Mouse (Mus musculus) lung, postnatal 4 days (tissue): ENCODE results near the gene Tsku.

Experiments
- DNase-seq, 2 experiments: peaks; one replicate each; pipeline ENCODE4 v3.0.0; 2021

The Tsku gene

GRCm38 (mm10) chr7:98324228-98324627, 36.9 kb downstream of the Tsku start:
- DNase-seq = no peak

- DNase-seq = peak; percentile 63 to 72
These were observed 37.7 kb downstream of the Tsku start for GRCm38 (mm10) chr7:98323288-98324019.

- DNase-seq = no peak
These were observed 38.7 kb downstream of the Tsku start for GRCm38 (mm10) chr7:98322415-98322814.

DNA sequence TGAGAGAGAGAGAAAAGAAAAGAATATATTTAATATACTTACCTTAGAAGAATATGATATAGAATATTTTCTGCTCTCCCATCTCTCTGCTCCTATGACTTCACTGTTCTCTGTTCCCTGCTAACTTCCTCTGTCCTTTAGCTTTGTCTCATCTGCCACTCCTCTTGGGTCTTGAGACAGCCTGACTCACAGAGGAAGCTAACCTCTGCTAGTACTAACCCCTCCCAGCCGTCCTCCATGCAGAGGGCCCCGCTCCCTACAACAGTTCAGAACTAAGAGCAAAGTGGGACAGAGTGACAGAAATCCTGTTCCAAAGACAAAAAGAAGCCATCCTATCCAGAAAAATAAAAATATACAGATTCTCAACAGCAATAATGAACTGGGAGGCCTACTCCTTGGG, 40.0 kb downstream of the Tsku start, which contains the start of gene Acer3:
Gene Acer3, minus strand, starts transcription at position 126 of the 400 bp plus-strand sequence.
- no peak for DNase-seq

- DNase-seq = no peak
These were observed 41.0 kb downstream of the Tsku start for GRCm38 (mm10) chr7:98320006-98320556.

GRCm38 (mm10) chr7:98316568-98316967, 44.6 kb downstream of the Tsku start:
- DNase-seq = no peak

- no peak for DNase-seq
These were observed 46.0 kb downstream of the Tsku start for GRCm38 (mm10) chr7:98315087-98315486.

DNA sequence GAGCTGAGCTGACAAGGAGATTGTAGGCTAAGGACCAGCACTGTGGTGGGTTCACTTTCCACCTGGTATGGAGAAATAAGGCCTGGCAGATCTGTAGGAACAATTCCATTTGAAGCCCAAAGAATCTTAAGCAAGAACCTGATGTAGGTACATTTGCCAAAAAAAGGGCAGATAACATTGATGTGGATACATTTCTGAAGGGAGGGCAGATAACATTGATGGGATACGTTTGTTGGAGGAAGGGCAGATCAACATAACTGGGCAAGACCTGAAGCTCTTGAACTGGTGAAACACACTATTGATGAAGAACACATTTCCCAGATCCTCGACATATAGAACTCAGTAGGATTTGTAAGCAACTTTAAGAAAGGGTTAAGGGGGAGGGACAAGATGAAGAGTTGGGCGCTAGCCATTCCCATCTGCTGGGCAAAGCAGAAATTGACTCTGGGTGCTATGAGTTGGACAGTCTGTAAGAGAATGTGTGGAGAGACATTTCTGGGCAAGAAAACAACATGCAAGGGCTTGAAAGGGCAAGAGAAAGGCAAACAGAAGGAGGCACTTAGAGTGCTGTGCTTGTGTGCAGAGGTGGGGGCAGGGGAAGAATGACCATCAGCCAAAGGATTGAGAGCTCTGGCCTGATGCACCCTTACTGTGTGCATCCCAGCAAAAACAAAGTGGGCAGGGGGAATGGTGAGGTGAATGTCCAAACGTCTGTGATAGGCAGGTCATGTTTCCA, 48.8 kb downstream of the Tsku start:
- peak in 1 of 2 experiments; percentile 47 for DNase-seq

DNA sequence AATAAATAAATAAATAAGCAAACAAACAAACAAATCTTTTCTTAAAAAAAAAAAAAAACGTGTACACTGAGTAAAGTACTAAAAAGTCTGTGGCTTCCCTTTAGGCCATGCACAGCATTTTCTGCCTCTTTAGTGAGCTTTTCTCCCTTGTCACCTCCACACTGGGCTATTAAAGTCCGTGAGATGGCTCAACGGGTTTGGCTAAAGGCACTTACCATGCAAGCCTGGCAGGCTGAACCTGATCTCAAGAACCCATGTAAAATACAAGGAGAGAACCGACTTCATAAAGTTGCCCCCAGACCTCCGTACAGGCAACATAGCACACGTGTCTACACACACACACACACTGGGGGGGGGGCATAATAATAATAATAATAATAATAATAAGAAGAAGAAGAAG, 50.9 kb downstream of the Tsku start:
- no peak for DNase-seq

GRCm38 (mm10) chr7:98309219-98310030, 51.7 kb downstream of the Tsku start:
- peak; percentile 97 for DNase-seq

DNA sequence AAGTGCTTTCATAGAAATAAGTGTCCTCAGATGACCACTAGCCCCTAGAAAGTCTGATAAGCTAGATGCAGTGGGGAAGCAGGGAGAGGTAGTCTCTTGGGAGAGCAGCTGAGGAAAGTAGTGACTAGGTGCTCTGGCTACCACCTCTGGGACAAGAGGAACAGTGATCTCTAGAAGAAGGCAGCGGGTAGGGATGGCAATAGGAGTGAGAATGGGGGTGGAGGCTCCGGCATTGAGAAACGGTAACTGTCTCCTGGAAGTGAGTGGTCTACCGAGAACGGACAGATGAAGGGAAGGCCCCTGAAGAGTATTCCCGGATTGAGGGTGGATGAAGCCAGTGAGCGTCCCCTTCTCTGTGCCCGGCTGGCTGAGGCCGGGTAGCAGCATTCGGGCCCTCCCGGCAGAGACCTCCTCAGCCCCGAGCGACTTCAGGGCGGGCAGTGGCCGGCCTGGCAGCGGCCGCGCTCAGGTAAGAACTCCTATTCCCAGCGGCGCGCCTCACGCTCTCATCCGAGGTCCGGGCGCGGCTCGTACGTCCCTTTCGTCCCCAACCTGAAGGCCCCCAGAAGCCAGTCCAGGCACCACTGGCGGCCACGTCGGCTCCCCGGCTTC, 52.4 kb downstream of the Tsku start:
- DNase-seq = no peak

DNA sequence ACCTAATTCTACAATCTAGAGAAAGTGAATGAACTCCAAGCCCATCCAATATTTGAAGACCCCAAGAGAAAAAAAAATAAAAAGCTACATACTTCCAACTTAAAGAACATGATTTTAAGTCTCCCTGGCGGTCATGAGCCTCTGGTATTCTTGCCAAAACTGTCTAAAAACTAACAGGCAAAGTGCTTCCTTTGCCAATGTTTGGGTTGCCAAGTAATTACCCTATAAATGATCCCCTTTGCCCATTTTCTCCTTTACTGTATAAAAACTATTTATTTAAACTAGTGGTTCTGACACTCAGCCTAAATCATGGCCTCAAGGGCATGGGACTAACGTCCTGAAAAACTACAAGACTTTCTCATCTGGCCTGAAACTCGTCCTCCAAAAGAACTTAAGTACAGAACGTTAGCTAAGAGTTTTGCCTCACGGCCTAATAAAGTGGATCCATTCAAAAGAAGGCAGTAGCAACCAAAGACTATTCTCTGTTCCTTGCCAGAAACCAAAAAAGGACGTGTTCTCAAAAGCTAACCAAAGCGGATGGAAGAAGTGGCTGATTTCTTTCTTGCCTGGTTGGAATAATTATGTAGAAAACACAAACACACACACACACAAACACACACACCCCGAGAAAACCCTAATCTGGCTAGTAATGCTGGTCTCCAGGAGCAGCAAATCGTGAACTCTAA, 53.1 kb downstream of the Tsku start:
- no peak for DNase-seq

DNA sequence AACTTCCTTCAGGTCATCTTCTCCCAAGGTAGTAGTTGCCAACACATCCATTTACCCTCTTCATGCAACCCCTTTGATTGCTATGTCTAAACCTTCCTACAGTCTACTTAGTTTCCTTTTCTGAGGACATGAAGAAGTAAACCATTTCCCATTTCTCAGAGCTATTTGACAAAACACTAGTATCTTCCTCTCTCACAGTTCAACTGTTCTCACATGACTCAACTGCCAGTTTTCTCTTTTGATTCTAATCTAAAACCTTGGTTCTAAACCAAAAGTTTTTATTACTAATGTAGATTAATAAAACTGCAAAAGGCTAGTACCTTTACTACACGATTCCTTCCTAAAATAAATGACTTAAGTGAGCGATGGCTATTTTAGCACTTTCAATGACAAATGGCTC, 53.7 kb downstream of the Tsku start:
- DNase-seq = no peak
